Mouse (Mus musculus): ENCODE data around the gene Ehd4. TPM values are rescaled to one million over a fixed set of nuclear protein-coding genes. Genes with fewer than 3 reads are reported as not detected.

Ehd4 gene
- total RNA-seq, 1 experiment from 2014 or later: 34.2 TPM

DNA sequence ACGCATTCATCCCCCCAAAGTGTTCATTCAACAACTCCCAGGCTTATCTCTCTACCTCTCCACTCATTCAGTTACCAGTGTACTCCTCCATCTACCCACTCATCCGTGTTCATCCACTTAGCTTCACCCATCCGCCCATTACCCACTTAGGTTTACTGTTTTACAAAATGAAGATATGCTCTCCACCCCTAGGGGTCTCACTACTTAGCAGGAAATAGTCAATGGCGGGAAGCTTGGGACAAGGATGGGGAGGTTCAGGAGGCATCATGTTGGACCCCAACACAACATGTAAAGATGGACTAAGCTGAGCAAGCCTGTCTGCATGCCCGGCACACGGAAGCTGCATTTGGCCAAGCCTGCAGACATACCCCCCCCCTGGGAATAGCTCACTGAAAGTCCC, 89.8 kb downstream of the Ehd4 start:
- no peak for ATAC-seq (replicated peaks in 1 of 2; ENCODE audit: insufficient read depth in 1 of 2, low FRiP score in 2 of 2, low TSS enrichment in 1 of 2, low read depth in 1 of 2, poor library complexity in 2 of 2, severe bottlenecking in 2 of 2)

DNA sequence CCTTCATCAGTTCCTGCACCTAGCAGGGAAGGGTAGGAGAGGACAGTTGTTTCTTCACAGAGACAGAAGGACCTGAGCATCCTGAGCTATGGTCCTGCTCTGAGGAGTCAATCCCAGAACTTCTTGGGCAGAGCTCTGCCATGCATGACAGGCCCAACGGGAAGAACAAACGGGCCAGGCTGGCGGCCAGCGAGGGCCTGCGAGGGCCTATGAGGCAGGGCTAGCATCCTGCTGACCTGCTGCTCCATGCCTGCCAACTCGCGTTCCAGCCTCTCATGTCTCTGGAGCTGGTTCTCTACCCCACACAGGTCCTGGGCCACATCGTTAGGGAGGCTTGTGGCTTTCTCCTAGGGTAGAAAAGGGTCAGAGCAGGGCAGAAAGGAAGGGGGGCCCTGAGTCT, 92.2 kb downstream of the Ehd4 start:
- ATAC-seq (replicated peaks in 1 of 2; ENCODE audit: insufficient read depth in 1 of 2, low FRiP score in 2 of 2, low TSS enrichment in 1 of 2, low read depth in 1 of 2, poor library complexity in 2 of 2, severe bottlenecking in 2 of 2): no peak

DNA sequence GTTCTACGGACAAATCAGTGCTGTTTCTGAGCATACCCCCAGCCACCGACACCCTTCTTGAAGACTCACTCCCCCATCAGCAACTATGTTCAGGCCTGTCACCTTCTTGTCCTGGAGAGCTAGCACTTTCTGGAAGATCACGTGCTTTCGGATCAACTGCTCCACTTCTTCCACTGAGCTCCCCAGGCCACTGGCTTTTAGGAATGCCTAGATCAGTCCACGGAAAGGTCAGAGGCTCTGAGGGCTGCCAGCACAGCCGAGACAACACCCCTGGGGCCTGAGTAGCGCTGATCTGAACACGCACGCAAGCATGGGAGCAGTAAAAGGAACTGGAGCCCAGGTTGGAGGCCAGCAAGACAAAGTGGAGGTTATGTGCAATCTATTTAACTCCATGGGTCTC, 93.8 kb downstream of the Ehd4 start:
- no peak for ATAC-seq (replicated peaks in 1 of 2; ENCODE audit: insufficient read depth in 1 of 2, low FRiP score in 2 of 2, low TSS enrichment in 1 of 2, low read depth in 1 of 2, poor library complexity in 2 of 2, severe bottlenecking in 2 of 2)

DNA sequence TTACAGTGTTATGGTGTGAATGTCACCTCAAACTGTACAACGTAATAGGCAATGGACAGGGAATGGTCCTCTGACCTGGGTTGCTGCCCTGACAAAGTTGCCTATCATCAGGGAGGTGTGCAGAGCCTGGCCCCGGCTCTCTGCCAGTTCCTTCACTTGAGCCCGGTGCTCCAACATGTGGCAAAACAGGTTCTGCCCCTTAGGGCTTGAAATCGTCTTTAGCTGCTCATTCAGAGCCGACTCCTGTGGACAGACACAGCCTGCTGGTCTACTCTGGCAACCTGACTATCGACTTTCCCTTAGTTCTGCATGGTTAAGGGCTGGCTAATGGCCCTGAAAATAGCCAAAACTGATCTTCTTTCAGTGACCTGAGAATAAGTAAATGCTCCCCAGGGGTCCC, 94.2 kb downstream of the Ehd4 start:
- ATAC-seq (replicated peaks in 1 of 2; ENCODE audit: insufficient read depth in 1 of 2, low FRiP score in 2 of 2, low TSS enrichment in 1 of 2, low read depth in 1 of 2, poor library complexity in 2 of 2, severe bottlenecking in 2 of 2): no peak

DNA sequence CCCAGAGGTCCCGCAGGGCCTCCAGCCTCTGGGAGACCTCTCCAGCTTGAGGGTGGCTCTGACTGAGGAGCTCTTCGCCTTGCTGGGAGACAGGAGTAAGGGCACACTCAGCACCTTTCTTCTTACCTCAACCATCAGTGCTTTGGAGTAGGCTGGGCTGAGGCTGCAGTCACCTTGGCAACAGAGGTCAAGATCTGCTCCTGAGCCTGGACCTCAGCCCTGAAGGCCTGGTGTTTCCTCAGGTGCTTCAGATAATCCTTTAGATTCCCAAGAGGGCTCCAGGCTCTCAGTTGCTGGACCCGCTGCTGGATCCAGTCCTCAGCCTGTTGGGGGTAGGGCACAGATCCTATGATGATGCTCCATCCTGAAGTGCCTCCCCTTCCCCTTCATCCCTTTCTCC, 94.9 kb downstream of the Ehd4 start:
- ATAC-seq (replicated peaks in 1 of 2; ENCODE audit: insufficient read depth in 1 of 2, low FRiP score in 2 of 2, low TSS enrichment in 1 of 2, low read depth in 1 of 2, poor library complexity in 2 of 2, severe bottlenecking in 2 of 2): no peak

GRCm38 (mm10) chr2:120058818-120059217, 95.6 kb downstream of the Ehd4 start:
- no peak for ATAC-seq (replicated peaks in 1 of 2; ENCODE audit: insufficient read depth in 1 of 2, low FRiP score in 2 of 2, low TSS enrichment in 1 of 2, low read depth in 1 of 2, poor library complexity in 2 of 2, severe bottlenecking in 2 of 2)

DNA sequence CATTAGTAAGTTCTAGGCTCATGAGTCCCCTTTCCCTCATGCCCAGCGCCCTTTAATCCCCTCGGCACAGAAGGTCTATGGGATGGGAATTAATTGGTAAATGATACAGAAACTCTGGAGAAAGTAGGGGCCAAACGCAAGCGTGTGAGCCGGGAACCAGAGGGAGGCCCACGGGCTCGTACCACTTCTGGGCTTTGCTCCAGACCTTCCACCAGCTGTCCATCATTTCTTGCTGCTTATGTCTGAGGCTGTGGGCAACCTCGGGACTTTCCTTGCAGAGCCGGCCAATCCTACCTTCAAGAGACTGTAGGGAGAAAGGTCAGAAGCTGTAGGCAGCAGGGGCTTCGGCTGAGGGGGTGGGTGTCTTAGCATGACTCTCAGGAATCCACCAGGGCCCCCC, 98.5 kb downstream of the Ehd4 start:
- ATAC-seq (replicated peaks in 1 of 2; ENCODE audit: insufficient read depth in 1 of 2, low FRiP score in 2 of 2, low TSS enrichment in 1 of 2, low read depth in 1 of 2, poor library complexity in 2 of 2, severe bottlenecking in 2 of 2): no peak

- ATAC-seq (replicated peaks in 1 of 2; ENCODE audit: insufficient read depth in 1 of 2, low FRiP score in 2 of 2, low TSS enrichment in 1 of 2, low read depth in 1 of 2, poor library complexity in 2 of 2, severe bottlenecking in 2 of 2): no peak
Observed at GRCm38 (mm10) chr2:120054771-120055552, 99.4 kb downstream of the Ehd4 start.

GRCm38 (mm10) chr2:120051405-120051804, 103.0 kb downstream of the Ehd4 start:
- ATAC-seq (replicated peaks in 1 of 2; ENCODE audit: insufficient read depth in 1 of 2, low FRiP score in 2 of 2, low TSS enrichment in 1 of 2, low read depth in 1 of 2, poor library complexity in 2 of 2, severe bottlenecking in 2 of 2): no peak

DNA sequence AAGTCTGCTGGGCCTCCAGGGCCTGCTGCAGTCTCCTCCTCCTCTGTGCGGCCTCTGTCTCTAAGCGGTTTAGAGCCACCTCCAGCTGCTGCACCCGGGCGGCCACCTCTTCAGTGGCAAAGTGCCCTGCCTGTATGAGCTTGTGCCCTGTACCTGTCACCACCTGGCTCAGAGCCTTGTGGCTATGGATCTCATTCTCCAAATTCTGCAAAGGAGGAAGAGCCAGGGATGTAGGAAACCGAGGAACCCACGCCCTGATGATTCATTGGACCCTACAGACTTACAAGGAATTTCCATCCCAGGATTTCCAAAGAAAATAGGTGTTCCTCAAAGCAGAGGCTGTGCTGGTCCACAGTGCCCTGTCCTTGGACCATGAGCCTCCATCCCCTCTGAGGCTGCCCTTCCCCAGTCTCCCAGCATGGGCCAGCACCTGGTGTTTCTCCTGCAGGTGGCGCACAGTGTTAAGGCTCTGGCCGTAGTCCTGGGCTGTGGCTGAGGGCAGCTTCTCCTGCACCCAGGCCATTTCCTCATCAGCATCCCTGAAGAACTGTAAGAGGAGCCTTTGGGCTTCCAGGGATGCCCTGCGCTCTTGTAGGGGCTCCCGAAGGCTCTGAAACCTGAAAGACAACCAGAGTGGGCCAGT, 104.7 kb downstream of the Ehd4 start:
- peak in 1 of 2 experiments; percentile 46; a peak in 1 of 4 replicates for ATAC-seq (replicated peaks in 1 of 2; ENCODE audit: insufficient read depth in 1 of 2, low FRiP score in 2 of 2, low TSS enrichment in 1 of 2, low read depth in 1 of 2, poor library complexity in 2 of 2, severe bottlenecking in 2 of 2)

DNA sequence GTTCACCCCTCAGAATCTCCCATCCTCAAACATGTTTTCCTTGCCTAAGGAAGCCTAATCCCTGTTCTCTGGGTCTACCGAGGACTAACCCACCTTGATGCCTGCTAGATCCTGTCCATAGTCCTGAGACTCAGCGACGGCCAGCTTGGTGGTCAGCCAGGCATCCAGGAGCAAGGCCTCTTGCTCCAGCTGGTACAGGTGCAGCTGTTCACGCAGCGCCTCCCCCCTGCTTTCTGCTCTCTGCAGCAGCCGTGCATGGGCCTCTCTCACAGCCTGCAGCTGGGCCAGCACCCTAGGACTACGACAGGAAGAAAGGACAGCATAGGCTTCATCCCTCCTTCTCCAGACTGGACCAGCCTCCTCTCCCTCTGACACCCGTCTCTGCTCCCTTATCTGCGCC, 106.2 kb downstream of the Ehd4 start:
- no peak for ATAC-seq (replicated peaks in 1 of 2; ENCODE audit: insufficient read depth in 1 of 2, low FRiP score in 2 of 2, low TSS enrichment in 1 of 2, low read depth in 1 of 2, poor library complexity in 2 of 2, severe bottlenecking in 2 of 2)

GRCm38 (mm10) chr2:120046486-120047310, 107.7 kb downstream of the Ehd4 start:
- ATAC-seq (replicated peaks in 1 of 2; ENCODE audit: insufficient read depth in 1 of 2, low FRiP score in 2 of 2, low TSS enrichment in 1 of 2, low read depth in 1 of 2, poor library complexity in 2 of 2, severe bottlenecking in 2 of 2): no peak

GRCm38 (mm10) chr2:120044676-120045075, 109.7 kb downstream of the Ehd4 start:
- no peak for ATAC-seq (replicated peaks in 1 of 2; ENCODE audit: insufficient read depth in 1 of 2, low FRiP score in 2 of 2, low TSS enrichment in 1 of 2, low read depth in 1 of 2, poor library complexity in 2 of 2, severe bottlenecking in 2 of 2)

GRCm38 (mm10) chr2:120044101-120044603, 110.3 kb downstream of the Ehd4 start:
- ATAC-seq (replicated peaks in 1 of 2; ENCODE audit: insufficient read depth in 1 of 2, low FRiP score in 2 of 2, low TSS enrichment in 1 of 2, low read depth in 1 of 2, poor library complexity in 2 of 2, severe bottlenecking in 2 of 2): no peak; a peak in 1 of 4 replicates

GRCm38 (mm10) chr2:120040991-120041390, 113.4 kb downstream of the Ehd4 start:
- no peak for ATAC-seq (replicated peaks in 1 of 2; ENCODE audit: insufficient read depth in 1 of 2, low FRiP score in 2 of 2, low TSS enrichment in 1 of 2, low read depth in 1 of 2, poor library complexity in 2 of 2, severe bottlenecking in 2 of 2)
